Mouse (Mus musculus) heart, adult 2 months (tissue): ENCODE data around the gene Angptl4.

Experiments used
- CTCF ChIP-seq: fragments of 200-600 bp; IDR thresholded peaks from 2 replicates; pipeline ENCODE4 v1.8.1; 2022; ENCODE audit warnings: antibody characterized with exemption, mild to moderate bottlenecking, moderate library complexity
- EP300 ChIP-seq: fragments of 200-500 bp; IDR thresholded peaks from 2 replicates; pipeline ENCODE4 v1.6.1; 2011; ENCODE audit warnings: low read depth, low read length, control low read depth; ENCODE audit not compliant: insufficient read depth

- TF ChIP-seq CTCF (no peak), EP300 (no peak)
Observed at GRCm38 (mm10) chr17:33817969-33818643, 36.5 kb upstream of the Angptl4 start.
